Comparison of ENCODE assay signal across 8 mouse cellular contexts in the genomic region with DNA sequence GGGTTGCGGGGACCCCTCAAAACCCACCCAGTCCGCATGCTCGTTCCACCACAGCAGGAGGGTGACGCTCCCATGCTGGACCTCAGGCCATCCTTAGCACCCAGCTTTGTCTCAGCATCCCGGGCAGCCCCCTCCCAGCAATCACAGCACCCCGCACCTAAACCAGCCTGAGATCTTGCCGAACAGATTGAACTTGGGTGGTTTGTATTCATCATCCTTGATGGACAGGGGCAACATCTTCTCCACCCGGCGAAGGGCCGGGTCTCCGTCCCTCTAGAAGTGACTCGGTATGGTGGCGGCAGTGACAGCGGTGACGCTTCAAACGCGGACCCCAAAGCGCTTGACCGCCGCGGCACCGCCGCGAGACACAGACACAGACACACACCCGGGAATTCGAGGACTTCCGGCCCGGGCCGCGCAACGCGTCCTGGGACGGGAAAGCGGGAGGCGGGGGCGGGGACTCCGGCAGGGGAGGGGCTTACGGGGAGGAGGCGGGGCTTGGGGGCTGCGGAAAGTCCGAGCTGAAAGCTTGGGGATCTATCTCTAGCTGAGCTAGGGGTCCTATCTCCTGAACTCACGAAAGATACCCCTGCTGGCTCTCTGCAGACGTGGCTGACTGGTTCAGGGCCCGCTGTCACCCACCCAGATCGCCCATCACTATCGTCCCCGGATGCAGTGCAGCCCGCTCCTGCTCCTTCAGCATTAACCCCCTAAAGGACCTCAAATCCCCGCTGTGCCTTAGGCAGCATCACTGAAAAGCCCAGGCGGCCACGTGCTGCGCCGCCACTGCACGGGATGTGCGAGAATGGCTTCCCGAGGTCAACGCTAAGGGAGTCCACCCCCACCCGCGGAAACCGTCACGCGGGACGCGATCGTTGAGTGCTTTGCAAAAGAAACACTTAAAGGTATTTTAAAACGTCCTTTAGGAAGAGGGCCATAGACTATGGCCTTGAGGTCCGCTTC. TPM values are rescaled to one million over a fixed set of nuclear protein-coding genes. Genes with fewer than 3 reads are reported as not detected.
DNase-seq lines count a peak whose midpoint lies in the region; ATAC-seq and TF ChIP-seq lines count a peak whose summit lies in the region.

Gene Slc30a7 (minus strand): TSS at position 429 of the 963 bp plus-strand sequence.
Gene Extl2 (plus strand): TSS at position 485 of the 963 bp plus-strand sequence.

- H3K4me1 ChIP-seq in forebrain, embryonic 16.5 days (replicated peaks; ENCODE audit: control insufficient read depth, insufficient read depth, low read length), result peaks cover 31% of the 10 kb centered on the region
- peaks cover 23% of the 10 kb centered on the region for H3K4me1 ChIP-seq in lung, embryonic 15.5 days
- no peaks in the 10 kb centered on the region for H3K4me1 ChIP-seq in olfactory bulb, adult 2 months (ENCODE audit: control insufficient read depth, insufficient read depth, low read length)

- H3K9ac ChIP-seq in forebrain, embryonic 16.5 days (replicated peaks; ENCODE audit: low read depth, low read length), result peak within 1 kb of the TSS; percentile 84
- H3K9ac ChIP-seq in lung, embryonic 15.5 days, result peak within 1 kb of the TSS; percentile 93

- WGBS in forebrain, embryonic 16.5 days, result under 1% methylated on average over 67 of the region's 67 CpGs
- under 1% methylated on average over 67 of the region's 67 CpGs for WGBS in lung, embryonic 15.5 days
- WGBS in olfactory bulb, adult 2 months, result under 1% methylated on average over 67 of the region's 67 CpGs

- peak within 1 kb of the TSS; percentile 93 for H3K4me3 ChIP-seq in forebrain, embryonic 16.5 days (replicated peaks; ENCODE audit: low read length)
- H3K4me3 ChIP-seq in lung, embryonic 15.5 days, result peak within 1 kb of the TSS; percentile 85
- peak within 1 kb of the TSS; percentile 75 for H3K4me3 ChIP-seq in olfactory bulb, adult 2 months (ENCODE audit: insufficient read depth, low read depth, low read length)

- no peak; the same call in 1 of the 2 replicates for TF ChIP-seq POLR2A in olfactory bulb, adult 2 months (IDR thresholded peaks at IDR 0.05; ENCODE audit: insufficient read depth, low read depth, low read length)

- peak within 1 kb of the TSS; percentile 74 for H3K4me2 ChIP-seq in forebrain, embryonic 16.5 days (ENCODE audit: low read length)
- peak within 1 kb of the TSS; percentile 90 for H3K4me2 ChIP-seq in lung, embryonic 15.5 days

- H3K27ac ChIP-seq in forebrain, embryonic 16.5 days (ENCODE audit: low read length), result peak within 1 kb of the TSS; percentile 77
- peak within 1 kb of the TSS; percentile 83 for H3K27ac ChIP-seq in lung, embryonic 15.5 days
- H3K27ac ChIP-seq in olfactory bulb, adult 2 months (ENCODE audit: insufficient read depth, low read depth, low read length), result peak within 1 kb of the TSS; percentile 72

- H3K9me3 ChIP-seq in forebrain, embryonic 16.5 days (ENCODE audit: control insufficient read depth, low read length), result no peaks in the 10 kb centered on the region
- H3K9me3 ChIP-seq in lung, embryonic 15.5 days, result no peaks in the 10 kb centered on the region

- TF ChIP-seq CTCF in olfactory bulb, adult 2 months (IDR thresholded peaks at IDR 0.05; ENCODE audit: insufficient read depth, low read depth, low read length), result no peak

- H3K36me3 ChIP-seq in forebrain, embryonic 16.5 days (ENCODE audit: control insufficient read depth, insufficient read depth), result peaks cover 5% of the 10 kb centered on the region; the same call in 1 of the 2 replicates
- H3K36me3 ChIP-seq in lung, embryonic 15.5 days, result 0 out of 2 replicates have a peak, but pooled peaks cover 3% of the 10 kb centered on the region

- ATAC-seq in forebrain, embryonic 16.5 days, result peak; percentile 92
- ATAC-seq in lung, embryonic 15.5 days (ENCODE audit: borderline replicate concordance, extremely low read depth, low FRiP score, low TSS enrichment), result peak; percentile 95

- DNase-seq in MEL-GATA-1-ER (ENCODE audit: extremely low read depth, low read depth), result peak; percentile 58
- peak; percentile 81 to 86 for DNase-seq in cerebellum, adult 18-20 months
- peak; percentile 82 to 86 for DNase-seq in heart, postnatal 36 days
- DNase-seq in layer of hippocampus, adult 8-10 months (ENCODE audit: low spot score in 2 of 2), result peak; percentile 79 to 81
- peak; percentile 72 for DNase-seq in thymus, adult 18-20 months

- no peaks in the 10 kb centered on the region for H3K27me3 ChIP-seq in forebrain, embryonic 16.5 days (replicated peaks; ENCODE audit: control insufficient read depth, insufficient read depth, low read length)
- no peaks in the 10 kb centered on the region for H3K27me3 ChIP-seq in lung, embryonic 15.5 days

- intact Hi-C loops in heart, postnatal 36 days (cut with DNase I), result loop anchor here (2.0 to 5.0 kb wide), 2 partner anchors 14 to 655 kb away; partner anchors contain the start of gene Mfsd14a

RNA-seq across cellular contexts. Expression of gene Slc30a7, which starts in this region (rescaled TPM):
- polyA plus RNA-seq in forebrain, embryonic 16.5 days (2015; fragmentation: Nextera tagmentation; extraction: Ambion mirVana), result 19.0 and 22.4 TPM in 2 replicates
- total RNA-seq in heart, postnatal 36 days (2021), result 10 to 100 TPM; 11.6 to 14.8 TPM
- 10 to 100 TPM; 24.7 to 34.0 (median 27.6) TPM for total RNA-seq in layer of hippocampus, adult 8-10 months (2022)
- polyA plus RNA-seq in lung, embryonic 15.5 days (2015; fragmentation: Nextera tagmentation; extraction: Ambion mirVana), result 31.0 and 34.1 TPM in 2 replicates
- not detected in 2 replicates for polyA plus RNA-seq in olfactory bulb, adult 2 months (2012; ENCODE audit: insufficient read depth, insufficient read length, low replicate concordance, missing spikeins)

RNA-seq across cellular contexts. Expression of gene Extl2, which starts in this region (rescaled TPM):
- 24.3 and 26.8 TPM in 2 replicates for polyA plus RNA-seq in forebrain, embryonic 16.5 days (2015; fragmentation: Nextera tagmentation; extraction: Ambion mirVana)
- total RNA-seq in heart, postnatal 36 days (2021), result 10 to 100 TPM; 14.1 to 14.5 TPM
- 10 to 100 TPM; 58.0 to 68.7 (median 61.3) TPM for total RNA-seq in layer of hippocampus, adult 8-10 months (2022)
- 17.8 and 19.4 TPM in 2 replicates for polyA plus RNA-seq in lung, embryonic 15.5 days (2015; fragmentation: Nextera tagmentation; extraction: Ambion mirVana)
- not detected in 2 replicates for polyA plus RNA-seq in olfactory bulb, adult 2 months (2012; ENCODE audit: insufficient read depth, insufficient read length, low replicate concordance, missing spikeins)

Comparison
In these comparisons a context has a peak if more than half of its experiments do, and no peak if none do; other contexts are left out.
1. Peak in every context shown above with its lines: DNase-seq, ATAC-seq, H3K4me3 ChIP-seq and H3K27ac ChIP-seq.
2. RNA of gene Slc30a7 (polyA plus RNA-seq): 31.0 to 34.1 TPM in lung, embryonic 15.5 days and 19.0 to 22.4 TPM in forebrain, embryonic 16.5 days; not detected in olfactory bulb, adult 2 months; every median in the first group is over 10 times any median in the second.
3. RNA of gene Extl2 (polyA plus RNA-seq): 24.3 to 26.8 TPM in forebrain, embryonic 16.5 days and 17.8 to 19.4 TPM in lung, embryonic 15.5 days; not detected in olfactory bulb, adult 2 months; every median in the first group is over 10 times any median in the second.